Mouse (Mus musculus): ENCODE results near the gene Aldoc. TPM values are rescaled to one million over a fixed set of nuclear protein-coding genes. Genes with fewer than 3 reads are reported as not detected.
"Not testable (repeated sequence)": the region's sequence is repeated elsewhere in the genome, so short reads cannot be mapped to it uniquely, and the experiment has no call there.

Gene Aldoc
- total RNA-seq (2015), result 0.62 and 1.7 TPM in 2 replicates
- 1.0 and 1.6 TPM in 2 replicates for total RNA-seq (2017)

DNA sequence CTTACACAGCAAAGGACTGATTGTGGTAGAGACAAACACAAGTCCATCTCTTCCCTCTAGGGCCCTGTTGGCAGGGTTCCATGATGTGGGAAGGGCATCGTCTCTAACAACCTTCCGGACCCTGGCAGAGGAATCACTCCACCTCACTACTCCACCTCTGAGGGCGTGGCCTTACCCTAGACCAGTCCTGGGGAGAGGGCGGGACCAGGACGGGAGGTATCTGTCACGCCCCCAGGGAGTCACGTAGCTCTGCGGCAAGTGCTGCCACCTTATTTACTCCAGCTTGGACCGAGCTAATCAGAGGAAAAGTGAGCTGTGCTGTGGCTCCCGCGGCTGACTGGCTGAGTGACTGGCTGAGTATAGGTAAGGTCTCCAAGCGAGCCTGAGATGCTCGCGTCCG, at the start of gene Aldoc:
Gene Aldoc (plus strand): TSS at position 109 of the 400 bp plus-strand sequence.
- peak; percentile 95 for ATAC-seq (ENCODE audit: poor library complexity, severe bottlenecking)

DNA sequence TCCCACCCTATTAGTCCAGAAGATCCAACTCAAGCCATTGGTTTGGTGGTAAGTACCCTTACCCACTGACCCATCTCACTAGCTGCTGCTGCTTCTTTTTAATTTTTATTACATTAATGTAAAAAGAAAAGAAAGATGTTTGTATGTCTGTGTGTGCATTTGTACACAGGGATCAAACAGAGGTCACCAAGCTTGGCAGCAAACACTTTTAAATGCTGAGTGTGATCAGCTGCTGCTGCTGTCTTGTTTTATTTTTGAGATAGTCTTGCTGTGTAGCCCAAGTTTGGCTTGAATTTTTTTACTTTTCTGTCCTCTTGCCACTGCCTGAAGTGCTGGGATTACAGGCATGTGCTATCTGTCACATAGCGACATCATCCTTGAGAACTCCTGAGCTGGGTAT, 47.2 kb upstream of the Aldoc start:
- no peak for ATAC-seq (ENCODE audit: poor library complexity, severe bottlenecking)

DNA sequence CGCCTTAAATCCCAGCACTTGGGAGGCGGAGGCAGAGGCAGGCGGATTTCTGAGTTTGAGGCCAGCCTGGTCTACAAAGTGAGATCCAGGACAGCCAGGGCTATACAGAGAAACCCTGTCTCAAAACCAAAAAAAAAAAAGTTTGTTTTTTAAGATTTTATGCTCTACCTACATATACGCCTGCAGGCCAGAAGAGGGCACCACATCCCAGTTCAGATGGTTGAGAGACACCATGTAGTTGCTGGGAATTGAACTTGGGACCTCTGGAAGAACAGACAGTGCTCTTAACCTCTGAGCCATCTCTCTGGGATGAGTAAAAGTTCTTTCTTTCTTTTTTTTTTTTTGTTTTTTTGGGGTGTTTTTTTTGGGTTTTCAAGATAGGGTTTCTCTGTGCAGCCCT, 46.6 kb upstream of the Aldoc start:
- not testable (repeated sequence) for ATAC-seq (ENCODE audit: poor library complexity, severe bottlenecking)

DNA sequence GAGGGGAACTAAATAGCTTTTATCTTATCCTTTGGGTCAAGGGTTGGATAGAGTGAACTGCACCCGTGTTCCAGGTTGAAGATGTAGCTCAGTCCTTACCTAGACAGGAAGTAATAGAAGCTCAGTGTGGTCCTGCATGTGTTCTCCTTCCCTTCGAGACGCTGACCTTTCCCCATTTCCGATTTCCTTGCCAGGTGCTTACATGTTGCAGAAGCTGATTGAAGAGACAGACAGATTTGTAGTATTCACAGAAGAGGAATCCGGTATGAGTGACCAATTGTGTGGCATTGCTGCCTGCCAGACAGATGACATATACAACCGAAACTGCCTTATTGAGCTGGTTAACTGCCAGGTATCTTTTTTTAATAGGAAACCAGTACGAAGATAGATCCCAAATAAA, 43.9 kb upstream of the Aldoc start:
- no peak for ATAC-seq (ENCODE audit: poor library complexity, severe bottlenecking)

DNA sequence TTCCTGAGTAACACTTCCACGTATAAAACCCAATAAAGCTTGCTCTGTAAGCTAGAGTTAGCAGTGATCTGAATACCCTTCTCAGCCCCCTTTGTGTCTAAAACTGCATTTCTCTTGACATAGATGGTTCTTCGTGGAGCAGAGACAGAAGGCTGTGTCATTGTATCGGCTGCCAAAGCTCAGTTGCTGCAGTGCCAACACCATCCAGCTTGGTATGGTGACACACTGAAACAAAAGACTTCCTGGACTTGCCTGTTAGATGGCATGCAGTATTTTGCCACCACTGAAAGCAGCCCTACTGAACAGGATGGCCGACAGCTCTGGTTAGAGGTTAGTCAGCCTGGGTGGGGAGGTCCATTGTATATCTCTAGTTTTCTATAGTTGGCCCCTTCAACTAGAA, 43.2 kb upstream of the Aldoc start:
- no peak for ATAC-seq (ENCODE audit: poor library complexity, severe bottlenecking)

DNA sequence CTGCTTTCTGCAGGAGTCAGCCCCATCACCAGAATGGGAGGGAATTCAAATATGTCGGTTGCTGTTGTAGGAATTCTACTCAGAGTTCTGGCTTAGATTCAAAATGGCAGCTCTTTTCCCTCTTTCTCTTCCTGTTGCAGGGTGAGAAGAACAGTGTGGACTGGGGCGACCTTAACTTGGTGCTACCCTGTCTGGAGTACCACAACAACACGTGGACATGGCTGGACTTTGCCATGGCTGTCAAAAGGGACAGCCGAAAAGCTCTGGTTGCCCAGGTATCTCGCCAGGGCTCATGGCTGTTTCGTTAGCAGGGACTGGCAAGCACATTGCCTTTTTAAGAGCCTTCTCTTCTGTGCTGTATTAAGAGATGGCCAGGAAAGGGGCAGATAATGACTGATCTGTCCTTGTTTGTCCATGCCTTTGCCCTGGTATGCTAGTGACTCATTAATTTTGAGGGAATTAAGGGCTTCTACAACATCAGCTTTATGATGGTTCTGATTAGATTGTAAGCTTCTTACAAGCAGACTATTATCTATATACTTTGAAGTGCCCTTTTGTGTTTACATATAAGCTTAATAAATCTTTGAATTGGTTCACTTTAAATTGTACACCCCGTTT, 33.5 kb upstream of the Aldoc start:
- no peak for ATAC-seq (ENCODE audit: poor library complexity, severe bottlenecking)

DNA sequence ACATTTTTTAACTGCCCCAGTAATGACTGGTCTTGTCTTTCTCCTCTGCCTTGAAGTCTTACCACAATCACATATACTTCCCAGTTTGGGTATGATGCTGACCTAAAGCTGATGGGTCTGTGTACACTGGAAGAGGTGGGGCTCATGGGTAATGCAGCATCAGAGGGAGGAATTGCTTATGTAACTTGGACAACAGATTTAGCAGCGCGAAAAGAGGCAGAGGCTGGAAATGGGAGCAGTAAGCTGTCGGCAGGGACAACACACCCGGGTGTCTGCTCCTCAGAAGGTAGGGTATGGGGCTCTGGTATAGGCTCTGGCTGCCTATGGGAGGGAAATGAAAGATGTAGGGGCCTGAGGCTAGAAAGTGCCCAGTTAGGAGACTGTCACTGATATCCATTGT, 32.1 kb upstream of the Aldoc start, which contains the start of gene BC030499:
Gene BC030499 (plus strand): TSS at position 188 of the 400 bp plus-strand sequence.
- ATAC-seq (ENCODE audit: poor library complexity, severe bottlenecking), result no peak

DNA sequence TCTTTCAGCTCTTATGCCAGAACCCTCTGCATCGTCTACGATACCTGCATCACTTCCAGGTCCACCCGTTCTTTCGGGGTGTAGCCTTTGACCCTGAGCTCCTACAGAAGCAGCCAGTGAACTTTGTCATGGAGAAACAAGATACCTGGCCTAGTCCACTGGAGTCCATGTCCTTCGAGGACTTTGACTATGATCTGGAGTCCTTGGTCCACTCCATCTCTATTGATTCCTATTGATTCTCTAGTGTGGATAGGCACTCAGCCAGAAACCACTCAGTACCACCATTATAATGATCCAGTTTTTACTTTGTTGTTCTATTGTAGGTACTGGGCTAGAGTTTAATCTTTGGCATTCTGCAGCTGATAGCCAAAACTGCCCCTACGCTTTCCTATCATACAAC, 28.2 kb upstream of the Aldoc start:
- ATAC-seq (ENCODE audit: poor library complexity, severe bottlenecking), result no peak

DNA sequence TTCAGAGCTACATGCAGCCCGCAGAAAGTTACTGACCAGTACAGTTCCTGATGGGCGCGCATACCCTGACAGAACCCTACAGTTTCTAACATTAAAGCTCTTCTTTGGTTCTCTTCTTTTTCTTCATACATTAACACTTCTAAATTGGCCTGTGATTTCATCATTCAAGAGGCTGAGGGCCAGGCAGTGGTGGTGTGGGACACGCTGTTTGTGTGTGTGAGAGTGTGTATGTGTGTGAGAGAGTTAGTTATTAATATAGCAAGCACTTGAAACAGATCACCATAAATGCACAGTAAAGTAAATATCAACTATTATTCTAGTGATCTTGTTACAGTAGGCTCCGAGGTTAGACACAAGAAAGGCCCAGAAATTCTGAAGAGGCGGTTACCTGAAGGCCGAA, 21.9 kb upstream of the Aldoc start:
- 0 out of 2 replicates have a peak, but pooled peaks have one; percentile 6 for ATAC-seq (ENCODE audit: poor library complexity, severe bottlenecking)

DNA sequence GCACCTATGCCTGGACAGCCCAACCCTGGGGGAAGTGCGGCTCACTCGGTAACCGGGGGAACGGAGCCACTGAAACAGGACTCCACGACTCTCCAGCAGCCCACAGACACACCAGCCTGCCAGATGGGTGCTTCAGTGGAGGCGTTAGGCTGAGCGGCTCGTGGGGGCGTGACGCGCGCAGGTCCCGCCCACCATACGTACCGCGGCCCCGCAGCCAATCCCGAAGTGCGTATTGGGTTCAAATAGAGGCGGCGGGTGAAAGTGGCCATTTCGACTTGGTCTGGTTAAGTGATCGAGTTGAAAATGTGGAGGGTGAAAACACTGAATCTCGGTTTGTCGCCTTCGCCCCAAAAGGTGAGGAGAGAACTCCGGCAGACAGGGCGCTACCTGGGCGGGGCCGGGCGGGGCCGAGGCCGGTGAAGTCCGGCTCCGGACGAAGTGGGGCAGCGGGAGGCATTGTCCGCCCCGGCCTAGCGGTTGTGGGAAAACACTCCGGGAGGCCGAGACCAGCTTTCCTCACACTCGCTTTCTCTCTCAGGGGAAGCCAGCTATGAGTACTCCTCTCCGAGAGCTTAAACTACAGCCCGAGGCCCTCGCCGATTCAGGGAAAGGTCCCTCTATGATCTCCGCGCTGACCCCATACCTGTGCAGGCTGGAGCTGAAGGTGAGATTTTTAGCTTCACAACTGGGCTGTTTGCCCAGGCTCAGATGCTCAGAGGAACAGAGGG, 21.2 kb upstream of the Aldoc start, which contains the start of gene Spag5:
Gene Spag5 (plus strand): TSS at position 173 of the 728 bp plus-strand sequence.
- peak; percentile 100 for ATAC-seq (ENCODE audit: poor library complexity, severe bottlenecking)

DNA sequence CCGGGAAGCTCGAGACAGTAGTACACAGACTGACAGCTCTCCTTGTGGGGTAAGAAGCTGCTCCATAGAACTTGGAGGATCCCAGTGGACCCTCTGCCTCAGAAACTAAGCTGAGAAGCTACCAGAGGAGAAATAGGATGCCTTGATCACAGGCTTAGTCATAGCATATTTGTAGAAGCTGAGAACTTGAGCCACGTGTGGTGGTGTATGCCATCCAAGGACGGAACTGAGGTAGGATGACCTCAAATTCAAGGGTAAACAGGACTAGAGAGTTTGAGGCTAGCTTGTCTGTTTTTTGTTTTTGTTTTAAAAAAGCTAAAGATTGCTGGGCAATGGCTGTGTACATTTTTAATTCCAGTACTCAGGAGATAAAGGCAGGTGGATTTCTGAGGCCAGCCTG, 17.5 kb upstream of the Aldoc start:
- ATAC-seq (ENCODE audit: poor library complexity, severe bottlenecking), result no peak

DNA sequence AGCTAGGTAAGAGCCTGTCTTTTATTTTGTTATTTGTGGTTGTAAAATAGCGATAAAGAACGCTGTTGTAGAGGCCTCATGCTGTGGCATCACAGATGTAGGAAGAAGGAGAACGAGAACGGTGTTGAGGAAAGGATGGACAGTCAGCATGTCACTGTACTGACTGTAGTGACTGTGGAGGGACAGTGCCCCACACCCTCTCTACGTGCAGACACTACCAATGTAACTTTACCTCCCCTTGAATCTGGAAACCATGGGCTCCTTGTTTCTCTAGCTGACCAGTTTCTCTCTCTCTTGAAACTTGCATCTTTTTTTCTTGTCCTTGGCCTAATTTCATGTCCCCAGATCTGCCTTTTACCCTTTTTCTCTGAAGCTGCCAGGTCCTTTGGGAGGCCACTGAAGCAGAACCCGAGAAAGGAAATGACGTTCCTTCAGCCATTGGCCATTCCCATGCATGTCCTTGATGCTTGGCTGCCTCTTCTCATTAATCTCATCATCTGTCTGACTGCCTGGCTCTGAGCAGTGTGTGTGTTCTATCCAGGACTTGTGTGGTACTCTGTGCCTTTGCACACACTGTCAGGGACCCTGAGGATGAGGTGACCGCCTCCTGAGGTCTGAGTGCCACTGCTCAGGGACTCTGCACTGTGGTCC, 11.8 kb upstream of the Aldoc start:
- ATAC-seq (ENCODE audit: poor library complexity, severe bottlenecking), result no peak

DNA sequence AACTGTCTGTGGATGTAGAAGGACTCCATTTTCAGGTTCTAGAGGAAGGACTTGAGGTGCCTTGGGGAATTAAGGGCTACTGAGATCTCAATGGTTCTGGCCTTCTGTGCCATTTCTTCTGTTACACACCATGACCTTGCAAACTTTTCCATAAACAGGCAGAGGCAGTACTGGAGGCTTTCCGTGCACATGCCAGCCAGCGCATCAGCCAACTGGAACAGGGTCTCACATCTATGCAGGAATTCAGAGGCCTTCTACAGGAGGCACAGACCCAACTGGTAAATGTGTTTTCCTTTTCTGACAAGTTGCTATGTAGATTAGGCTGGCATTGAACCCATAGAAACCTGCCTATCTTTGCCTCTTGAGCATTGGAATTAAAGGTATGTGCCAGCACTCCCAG, 9.1 kb upstream of the Aldoc start:
- no peak for ATAC-seq (ENCODE audit: poor library complexity, severe bottlenecking)

DNA sequence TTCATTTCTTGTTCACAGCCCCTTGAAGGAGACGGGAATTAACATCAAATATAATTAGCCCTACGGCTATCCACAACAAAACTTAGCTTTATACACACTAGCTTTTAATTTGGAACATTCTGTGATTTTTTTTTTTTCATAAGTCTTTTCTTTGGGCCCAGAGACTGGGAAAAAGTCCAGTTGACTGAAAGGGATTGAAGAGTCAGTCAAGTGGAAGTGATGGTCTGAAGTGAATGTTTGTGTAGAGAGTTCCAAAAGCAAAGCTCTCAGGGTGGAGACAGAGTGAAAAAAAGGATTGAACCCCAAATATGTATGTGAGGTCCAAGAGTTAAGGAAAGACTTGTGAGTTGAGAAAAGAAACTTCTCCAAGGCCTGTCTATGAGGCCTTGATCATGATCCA, 4.4 kb upstream of the Aldoc start:
- no peak for ATAC-seq (ENCODE audit: poor library complexity, severe bottlenecking)

DNA sequence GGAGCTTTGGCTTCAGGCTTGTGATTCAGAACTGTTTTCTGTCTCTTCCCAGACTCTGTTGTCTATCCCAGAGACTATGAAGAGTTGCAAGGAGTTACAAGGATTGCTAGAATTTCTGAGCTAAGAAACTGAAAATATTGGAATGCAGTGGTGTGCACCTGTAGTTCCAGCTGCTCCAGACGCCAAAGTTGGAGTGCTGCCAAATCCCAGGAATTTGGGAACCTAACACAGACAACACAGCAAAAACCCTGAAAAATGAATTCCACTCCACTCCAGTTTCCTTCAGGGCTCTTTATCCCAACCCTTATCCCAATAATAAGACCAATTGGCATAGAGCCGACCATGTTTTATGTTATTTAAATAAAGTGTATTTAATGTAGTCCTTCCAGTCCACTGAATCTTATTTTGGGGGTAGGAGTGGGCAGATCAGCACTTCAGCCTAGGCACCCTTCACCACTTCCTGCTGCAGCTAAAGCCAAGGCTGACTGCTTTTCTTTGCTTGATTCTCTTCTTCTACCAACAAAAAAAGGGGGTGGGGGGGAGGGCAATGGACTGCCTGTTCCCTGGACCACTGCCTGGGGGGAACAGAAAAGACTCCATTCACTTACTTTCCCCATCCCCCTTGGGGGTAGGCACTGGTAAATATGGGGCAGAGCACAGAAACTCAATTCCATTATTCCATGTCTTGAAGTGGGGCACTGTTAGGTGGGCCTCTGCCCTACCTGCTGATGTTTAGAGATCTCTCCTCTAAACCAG, 514 bp upstream of the Aldoc start:
- no peak for ATAC-seq (ENCODE audit: poor library complexity, severe bottlenecking)

DNA sequence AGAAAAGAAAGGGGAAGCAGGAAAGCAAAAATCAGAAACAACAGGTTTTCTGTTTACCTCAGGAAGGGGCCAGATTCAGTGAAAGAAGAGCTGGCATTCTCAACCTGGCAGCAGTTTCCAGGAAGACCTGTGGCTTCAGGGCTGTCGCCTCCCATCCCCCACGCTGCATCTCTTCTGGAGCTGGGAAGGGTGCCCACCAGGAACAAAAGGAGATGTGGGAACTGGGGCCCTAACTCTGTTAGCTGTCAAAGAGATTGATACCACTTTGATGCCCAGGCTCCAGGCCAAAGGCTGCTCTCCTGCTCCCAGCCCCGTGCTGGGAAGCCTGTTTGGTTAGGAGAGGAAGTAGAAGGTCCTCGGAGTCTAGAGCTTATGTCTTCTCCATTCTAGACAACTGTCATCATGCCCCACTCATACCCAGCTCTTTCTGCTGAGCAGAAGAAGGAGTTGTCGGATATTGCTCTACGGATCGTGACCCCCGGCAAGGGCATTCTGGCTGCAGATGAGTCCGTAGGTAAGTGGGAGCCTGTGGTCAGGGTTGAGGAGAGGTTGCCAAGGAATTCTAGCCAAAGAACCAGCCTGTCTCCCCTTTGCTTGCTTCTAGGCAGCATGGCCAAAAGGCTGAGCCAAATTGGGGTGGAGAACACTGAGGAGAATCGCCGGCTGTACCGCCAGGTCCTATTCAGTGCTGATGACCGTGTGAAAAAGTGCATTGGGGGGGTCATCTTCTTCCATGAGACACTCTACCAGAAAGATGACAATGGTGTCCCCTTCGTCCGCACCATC, 1.4 kb downstream of the Aldoc start:
- ATAC-seq (ENCODE audit: poor library complexity, severe bottlenecking), result no peak

DNA sequence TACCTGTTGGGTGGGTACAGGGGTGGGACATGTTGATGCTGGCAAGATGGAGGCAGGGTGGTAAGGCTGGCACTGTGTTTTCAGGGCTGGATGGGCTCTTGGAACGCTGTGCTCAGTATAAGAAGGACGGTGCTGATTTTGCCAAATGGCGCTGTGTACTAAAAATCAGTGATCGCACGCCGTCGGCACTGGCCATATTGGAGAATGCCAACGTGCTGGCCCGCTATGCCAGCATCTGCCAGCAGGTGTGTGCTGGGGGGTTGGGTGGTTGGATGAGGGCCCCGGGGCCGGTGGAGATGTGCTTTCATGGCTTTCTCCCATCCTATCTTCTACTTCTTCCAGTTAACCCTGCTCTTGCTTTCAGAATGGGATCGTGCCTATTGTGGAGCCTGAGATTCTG, 2.2 kb downstream of the Aldoc start:
- ATAC-seq (ENCODE audit: poor library complexity, severe bottlenecking), result no peak

DNA sequence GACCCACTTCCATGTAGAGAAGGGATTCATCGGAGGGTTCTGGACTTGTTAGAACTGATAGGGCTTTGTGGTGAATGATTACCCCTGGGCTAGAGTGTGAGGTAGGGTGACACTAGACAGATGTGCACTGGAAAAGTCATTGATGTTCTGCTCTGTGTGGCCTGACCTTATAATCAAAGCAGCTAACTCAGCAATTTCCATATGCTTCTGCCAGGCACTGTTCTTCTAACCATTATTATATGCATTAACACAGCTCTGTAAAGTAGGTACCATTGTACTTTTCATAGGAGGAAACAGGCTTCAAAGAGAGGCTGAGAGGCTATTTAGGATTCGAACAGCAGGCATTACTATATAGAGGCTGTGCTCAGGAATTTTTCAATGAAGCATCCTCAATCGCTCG, 4.4 kb downstream of the Aldoc start:
- no peak for ATAC-seq (ENCODE audit: poor library complexity, severe bottlenecking)

DNA sequence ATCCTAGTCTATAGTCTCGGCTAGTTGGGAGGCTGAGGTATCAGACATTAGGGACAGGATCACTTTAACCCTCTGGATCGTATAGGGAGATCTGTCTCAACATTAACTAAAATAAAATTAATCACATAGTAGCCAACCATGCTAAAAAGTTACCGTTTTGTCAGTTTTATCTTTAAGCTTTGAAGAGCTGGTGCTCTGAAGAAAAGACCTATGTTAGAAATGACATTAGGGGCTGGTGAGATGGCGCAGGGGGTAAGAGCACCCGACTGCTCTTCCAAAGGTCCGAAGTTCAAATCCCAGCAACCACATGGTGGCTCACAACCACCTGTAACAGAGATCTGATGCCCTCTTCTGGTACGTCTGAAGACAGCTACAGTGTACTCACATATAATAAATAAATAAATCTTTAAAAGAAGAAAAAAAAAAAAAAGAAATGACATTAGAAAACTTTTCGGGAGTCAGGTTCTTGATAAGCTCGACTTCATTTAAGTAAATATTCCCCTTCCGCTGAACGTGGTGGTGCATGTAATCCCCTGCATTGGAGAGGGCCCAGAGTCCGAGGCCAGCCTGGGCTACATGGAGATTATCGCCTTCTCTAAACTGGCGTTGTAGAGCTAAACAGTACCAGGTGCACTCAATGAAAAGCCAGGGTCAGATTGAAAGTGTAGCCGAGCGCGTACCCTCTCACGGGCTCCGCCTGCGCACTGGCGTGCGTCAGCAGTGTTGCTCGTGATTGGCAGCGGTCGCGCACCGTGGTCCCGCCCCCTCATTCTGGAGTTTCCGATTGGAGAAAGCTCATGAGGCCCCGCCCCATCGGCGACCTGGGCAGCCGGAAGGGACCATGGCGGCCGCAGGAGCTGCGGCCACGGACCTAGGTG, 5.1 kb downstream of the Aldoc start, which contains the start of gene Pigs:
Gene Pigs (plus strand): TSS at position 782 of the 878 bp plus-strand sequence.
- peak; percentile 100 for ATAC-seq (ENCODE audit: poor library complexity, severe bottlenecking)
